Mouse (Mus musculus) olfactory bulb, adult 2 months (tissue): Measurements from ENCODE around the gene Rap1a. TPM values are rescaled to one million over a fixed set of nuclear protein-coding genes. Genes with fewer than 3 reads are reported as not detected.
"Not testable (repeated sequence)": the region's sequence is repeated elsewhere in the genome, so short reads cannot be mapped to it uniquely, and the experiment has no call there.

Experiments
- H3K27ac ChIP-seq: fragments of 200-500 bp; 2 replicates; pipeline ENCODE4 v1.5.1; 2012; ENCODE audit warnings: low read depth, low read length; ENCODE audit not compliant: insufficient read depth
- H3K4me1 ChIP-seq: fragments of 200-500 bp; 2 replicates; pipeline ENCODE4 v1.6.1; 2012; ENCODE audit warnings: low read length; ENCODE audit not compliant: control insufficient read depth, insufficient read depth
- H3K4me3 ChIP-seq: fragments of 200-500 bp; 2 replicates; pipeline ENCODE4 v1.5.1; 2012; ENCODE audit warnings: mild to moderate bottlenecking, low read depth, low read length, moderate library complexity; ENCODE audit not compliant: insufficient read depth
- CTCF ChIP-seq: fragments of 200-500 bp; IDR thresholded peaks from 2 replicates; pipeline ENCODE4 v1.5.1; 2012; ENCODE audit warnings: low read depth, mild to moderate bottlenecking, low read length, moderate library complexity; ENCODE audit not compliant: insufficient read depth
- POLR2A ChIP-seq: fragments of 200-500 bp; IDR thresholded peaks from 2 replicates; pipeline ENCODE4 v1.6.1; 2012; ENCODE audit warnings: mild to moderate bottlenecking, low read depth, low read length, moderate library complexity; ENCODE audit not compliant: insufficient read depth
- WGBS: fragments of 180-500 bp; shearing (Covaris S2); methylation state at CpG from one replicate; pipeline ENCODE4 v1.1.7; 2018; 5-methylcytosine and 5-hydroxymethylcytosine counted together
- polyA plus RNA-seq: library from polyadenylated mRNA; stranded (reverse); fragments of >200 nt; gene quantifications from 2 replicates; pipeline ENCODE4 v1.2.4, GENCODE M21; 2012; ENCODE audit warnings: low replicate concordance; ENCODE audit not compliant: missing spikeins, insufficient read depth, insufficient read length

Gene Rap1a
- polyA plus RNA-seq, 1 experiment = not detected

- Histone ChIP-seq H3K4me1 (peaks cover 9% of the 10 kb centered on the region), H3K27ac (peak overlapping the region; percentile 60), H3K4me3 (peak overlapping the region; percentile 66)
- no peak for TF ChIP-seq CTCF
- TF ChIP-seq POLR2A = no peak
- under 1% methylated on average over 28 of the region's 28 CpGs for WGBS
These were observed 96.0 kb downstream of the Rap1a start for GRCm38 (mm10) chr3:105705061-105705549.

GRCm38 (mm10) chr3:105704031-105705008 lies 96.8 kb downstream of the Rap1a start, which contains the start of gene Inka2:
Inka2 (plus strand) TSS chr3:105704599.
- WGBS = 7% methylated on average over 42 of the region's 43 CpGs
- TF ChIP-seq CTCF (no peak), POLR2A (no peak; the same call in 1 of the 2 replicates)
- Histone ChIP-seq H3K27ac (peak within 1 kb of the TSS; percentile 60), H3K4me3 (peak within 1 kb of the TSS; percentile 66), H3K4me1 (peaks cover 8% of the 10 kb centered on the region)

GRCm38 (mm10) chr3:105703571-105703970 lies 97.6 kb downstream of the Rap1a start:
- 68% methylated on average over 6 of the region's 6 CpGs for WGBS
- TF ChIP-seq POLR2A (no peak), CTCF (no peak)

GRCm38 (mm10) chr3:105701399-105701798 lies 99.7 kb downstream of the Rap1a start:
- H3K27ac ChIP-seq = no peak overlapping the region
- H3K4me3 ChIP-seq = no peak overlapping the region
- 83% methylated on average over 5 of the region's 5 CpGs for WGBS
- no peak for TF ChIP-seq CTCF
- TF ChIP-seq POLR2A = no peak
- H3K4me1 ChIP-seq = peaks cover 5% of the 10 kb centered on the region

More at GRCm38 (mm10) chr3:105703571-105703970, 97.6 kb downstream of the Rap1a start:
- H3K27ac ChIP-seq = no peak overlapping the region
- H3K4me3 ChIP-seq = no peak overlapping the region
- H3K4me1 ChIP-seq = peaks cover 8% of the 10 kb centered on the region

GRCm38 (mm10) chr3:105700786-105701185 lies 100.3 kb downstream of the Rap1a start:
- H3K4me1 ChIP-seq = peaks cover 11% of the 10 kb centered on the region
- not testable (repeated sequence) for H3K27ac ChIP-seq, H3K4me3 ChIP-seq
- 61% methylated on average over 1 of the region's 1 CpGs for WGBS

GRCm38 (mm10) chr3:105699241-105699933 lies 101.7 kb downstream of the Rap1a start:
- no peak overlapping the region for H3K4me3 ChIP-seq
- WGBS = 63% methylated on average over 3 of the region's 3 CpGs
- no peak overlapping the region for H3K27ac ChIP-seq
- no peak for TF ChIP-seq CTCF
- no peak for TF ChIP-seq POLR2A
- peaks cover 17% of the 10 kb centered on the region for H3K4me1 ChIP-seq

- Histone ChIP-seq H3K27ac (no peak overlapping the region), H3K4me3 (no peak overlapping the region), H3K4me1 (peaks cover 20% of the 10 kb centered on the region)
- TF ChIP-seq POLR2A (no peak), CTCF (no peak)
- WGBS = 89% methylated on average over 1 of the region's 1 CpGs
These were observed 102.8 kb downstream of the Rap1a start for GRCm38 (mm10) chr3:105698311-105698710.

GRCm38 (mm10) chr3:105697148-105697441 lies 104.0 kb downstream of the Rap1a start:
- WGBS = 80% methylated on average over 5 of the region's 5 CpGs
- no peak overlapping the region for H3K4me3 ChIP-seq
- TF ChIP-seq POLR2A (no peak), CTCF (no peak)
- peaks cover 22% of the 10 kb centered on the region for H3K4me1 ChIP-seq
- no peak overlapping the region for H3K27ac ChIP-seq
